Mouse (Mus musculus) cerebellum, adult 11-12 months (tissue): ENCODE measurements at regions not wholly inside any gene's neighbourhood (a gene's known extent, or its start where the extent isn't known, plus 50 kb on each side); places are given as distances from the start of the nearest gene placed in this dataset.

Experiments used
- DNase-seq: peaks from one replicate; pipeline ENCODE4 v3.0.0; 2022

DNA sequence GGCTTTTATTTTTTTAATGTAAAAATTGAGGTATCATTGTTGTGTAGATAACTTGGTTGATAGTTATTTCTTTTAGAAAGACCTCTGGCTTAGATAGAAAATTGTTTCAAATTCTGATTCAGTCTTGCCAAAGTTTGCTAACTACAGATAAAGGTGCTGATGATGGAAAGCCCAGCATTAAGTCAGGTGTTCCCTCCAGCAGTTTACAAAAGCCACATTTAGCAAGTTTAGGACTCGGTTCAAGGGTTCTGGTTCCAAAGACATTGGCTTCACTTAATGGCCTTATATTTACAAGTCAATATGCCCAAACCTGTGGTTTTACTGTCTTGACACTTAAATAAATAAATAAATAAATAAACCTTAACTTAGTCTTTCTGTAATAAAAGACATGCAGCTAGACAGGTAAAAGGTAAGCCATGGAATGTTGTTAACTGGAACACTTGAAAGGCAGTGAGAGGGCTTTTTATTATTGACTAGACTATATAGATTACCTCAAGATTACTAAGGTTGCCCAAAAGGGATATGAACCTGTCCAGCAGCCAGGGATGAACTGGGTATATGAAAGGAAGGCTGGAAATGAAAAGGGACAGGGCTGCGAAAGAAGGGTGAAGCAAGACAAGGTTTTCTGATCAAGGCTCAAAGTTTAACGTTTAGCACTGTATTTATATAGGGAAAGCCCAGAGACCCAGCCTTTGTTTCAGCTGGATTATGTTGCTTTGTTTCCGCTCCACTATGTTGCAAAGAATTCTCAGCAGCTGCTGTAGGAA lies 1472.9 kb upstream of the Slc10a2 start:
- no peak for DNase-seq

DNA sequence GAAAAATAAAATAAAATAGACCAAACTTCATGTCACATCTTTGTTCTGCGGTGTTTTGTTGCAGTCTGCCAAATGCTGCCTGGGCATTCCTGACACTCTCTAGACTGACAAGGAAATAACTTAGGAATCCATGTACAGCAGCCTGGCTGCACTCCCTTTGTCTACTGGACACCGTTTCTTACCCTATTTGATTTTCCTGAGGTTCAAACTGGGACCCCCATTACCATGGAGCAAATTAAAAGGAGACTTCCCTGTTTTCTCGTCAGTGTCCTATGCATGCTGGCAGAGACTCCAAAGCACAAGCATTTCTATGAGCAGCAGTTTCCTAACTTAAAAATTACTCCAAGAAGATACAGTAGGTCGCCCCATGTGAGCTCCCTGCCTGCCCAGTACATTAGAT lies 1470.1 kb upstream of the Slc10a2 start:
- DNase-seq, result no peak

DNA sequence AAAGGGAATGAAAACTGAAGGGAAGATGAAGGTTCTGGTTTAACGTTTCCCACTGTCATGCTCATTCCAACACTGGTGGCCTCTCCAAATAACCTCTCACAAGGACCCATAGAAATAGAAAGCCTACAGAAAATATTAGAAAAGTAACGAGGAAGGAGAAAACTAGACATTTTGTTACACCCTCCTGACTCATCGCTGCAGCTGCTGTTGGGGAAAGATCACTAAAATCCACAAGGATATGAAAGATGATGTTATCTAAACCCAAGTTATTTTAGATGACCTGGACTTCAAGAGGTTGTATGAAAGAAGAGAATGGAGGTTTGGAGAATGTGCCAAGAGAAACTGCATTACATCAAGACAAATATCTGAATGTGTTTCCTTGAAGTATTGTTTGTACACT lies 1468.3 kb upstream of the Slc10a2 start:
- DNase-seq, result no peak

GRCm38 (mm10) chr8:6572066-6572665 lies 1467.0 kb upstream of the Slc10a2 start:
- peak; percentile 11 for DNase-seq

DNA sequence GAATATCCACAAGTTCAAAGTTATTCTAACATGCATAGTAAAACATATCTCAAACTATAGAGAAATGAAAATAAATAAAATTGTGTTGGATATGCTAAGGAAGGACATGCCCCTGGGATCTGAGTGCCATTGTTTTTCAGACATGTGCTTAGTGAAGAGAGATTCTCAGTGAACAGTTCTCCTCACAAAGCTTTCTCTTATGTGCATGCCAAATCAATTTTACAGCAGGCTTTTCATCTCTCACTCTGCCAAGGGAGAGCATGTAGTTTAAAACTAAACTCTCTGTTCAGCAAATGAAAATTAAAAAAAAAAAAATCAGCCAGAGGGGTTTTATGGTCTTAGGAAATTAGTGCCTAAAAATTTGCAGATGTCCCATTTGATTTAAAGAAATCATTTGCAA lies 1445.8 kb upstream of the Slc10a2 start:
- DNase-seq, result no peak

DNA sequence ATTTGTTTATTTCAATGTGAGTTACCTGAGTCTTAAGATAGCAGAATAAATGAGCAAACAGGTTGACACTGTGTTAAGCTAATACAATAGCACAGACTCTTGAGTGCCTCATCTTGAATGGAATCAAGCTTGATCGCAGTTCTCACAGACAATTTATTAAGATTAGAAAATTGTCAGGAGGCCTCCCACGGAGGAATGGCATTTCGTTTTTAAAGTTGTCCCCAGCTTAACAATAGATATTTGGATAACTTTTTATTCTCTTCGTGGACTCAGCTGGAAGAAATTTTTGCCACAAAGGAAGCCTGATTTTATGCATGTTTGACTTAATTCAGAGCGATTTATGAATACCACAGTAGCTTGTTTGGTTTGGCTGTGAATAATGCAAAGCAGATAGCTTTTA lies 1422.0 kb upstream of the Slc10a2 start:
- DNase-seq, result no peak

- no peak for DNase-seq
These were observed 1410.9 kb upstream of the Slc10a2 start for GRCm38 (mm10) chr8:6515882-6516682.

DNA sequence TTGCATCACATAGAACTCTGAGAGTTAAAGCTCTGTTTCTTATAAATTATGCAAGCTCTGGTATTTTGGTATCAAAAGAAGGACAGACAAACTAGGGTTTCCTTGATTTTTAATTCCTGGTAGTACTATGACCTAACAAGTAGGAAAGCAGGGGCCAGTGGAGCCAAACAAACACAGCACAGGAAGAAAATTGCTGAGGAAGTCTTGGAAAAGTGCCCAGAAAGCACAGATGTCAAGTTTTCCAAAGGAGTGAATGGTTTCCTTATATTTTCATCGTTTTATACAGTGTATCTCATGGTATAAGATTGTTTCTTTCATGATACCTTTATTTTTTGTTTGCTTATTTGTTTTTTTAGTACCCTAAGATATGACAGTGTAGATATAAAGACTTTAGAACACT lies 1387.3 kb upstream of the Slc10a2 start:
- DNase-seq, result no peak

GRCm38 (mm10) chr8:6481966-6482365 lies 1376.8 kb upstream of the Slc10a2 start:
- DNase-seq, result no peak

GRCm38 (mm10) chr8:6471089-6471488 lies 1365.9 kb upstream of the Slc10a2 start:
- no peak for DNase-seq

GRCm38 (mm10) chr8:6456553-6457180 lies 1351.5 kb upstream of the Slc10a2 start:
- no peak for DNase-seq

- DNase-seq, result no peak
These were observed 1343.2 kb upstream of the Slc10a2 start for GRCm38 (mm10) chr8:6448301-6448700.

GRCm38 (mm10) chr8:6439069-6439468 lies 1333.9 kb upstream of the Slc10a2 start:
- no peak for DNase-seq
